Mouse (Mus musculus): Measurements from ENCODE around the gene S100pbp.

GRCm38 (mm10) chr4:129122719-129123118 lies 66.8 kb downstream of the S100pbp start:
- TF ChIP-seq CTCF (IDR thresholded peaks at IDR 0.05; ENCODE audit: borderline replicate concordance, insufficient read depth, low read depth, low read length) (no peak), POLR2A (IDR thresholded peaks at IDR 0.05; ENCODE audit: borderline replicate concordance, insufficient read depth, low read length) (no peak)
